Mouse (Mus musculus) midbrain, embryonic 12.5 days (tissue): ENCODE results near the gene Csrp3. TPM values are rescaled to one million over a fixed set of nuclear protein-coding genes. Genes with fewer than 3 reads are reported as not detected.

Experiments
- ATAC-seq: fragments of 200-750 bp; cut with Nextera tagmentation; 2 replicates; pipeline ENCODE4 v1.8.0; 2017; ENCODE audit warnings: low read depth, moderate TSS enrichment, moderate library complexity; ENCODE audit not compliant: low FRiP score
- H3K27ac ChIP-seq: fragments of 300-500 bp; sonication (generic); replicated peaks from 2 replicates; pipeline ENCODE4 v1.5.1; 2016; ENCODE audit warnings: mild to moderate bottlenecking
- H3K27me3 ChIP-seq: fragments of 300-500 bp; sonication (generic); 2 replicates; pipeline ENCODE4 v1.6.1; 2016; ENCODE audit warnings: mild to moderate bottlenecking
- H3K36me3 ChIP-seq: fragments of 300-500 bp; sonication (generic); 2 replicates; pipeline ENCODE4 v1.6.1; 2016
- H3K4me1 ChIP-seq: fragments of 300-500 bp; sonication (generic); 2 replicates; pipeline ENCODE4 v1.6.1; 2016
- H3K4me2 ChIP-seq: fragments of 300-500 bp; sonication (generic); replicated peaks from 2 replicates; pipeline ENCODE4 v1.6.1; 2016; ENCODE audit warnings: mild to moderate bottlenecking, moderate library complexity
- H3K4me3 ChIP-seq: fragments of 300-500 bp; sonication (generic); 2 replicates; pipeline ENCODE4 v1.5.1; 2016; ENCODE audit warnings: mild to moderate bottlenecking
- H3K9ac ChIP-seq: fragments of 300-500 bp; sonication (generic); replicated peaks from 2 replicates; pipeline ENCODE4 v1.6.1; 2016; ENCODE audit warnings: mild to moderate bottlenecking, moderate library complexity
- H3K9me3 ChIP-seq: fragments of 300-500 bp; sonication (generic); 2 replicates; pipeline ENCODE4 v1.6.1; 2016; ENCODE audit warnings: mild to moderate bottlenecking
- WGBS: fragments of 180-500 bp; shearing (Covaris S2); methylation state at CpG from one replicate; pipeline ENCODE4 v1.1.7; 2016; 5-methylcytosine and 5-hydroxymethylcytosine counted together
- polyA plus RNA-seq: library from polyadenylated mRNA; unstranded; fragments of >200 nt; fragmentation: Nextera tagmentation; extraction: Ambion mirVana; gene quantifications from 2 replicates; pipeline ENCODE4 v1.2.1, GENCODE M21; 2016

The Csrp3 gene
- polyA plus RNA-seq, 1 experiment from 2014 or later: 0.56 TPM

GRCm38 (mm10) chr7:48782432-48782831 is 65.4 kb downstream of the Csrp3 start:
- H3K9me3 ChIP-seq: no peaks in the 10 kb centered on the region
- no peak overlapping the region for H3K4me2 ChIP-seq
- H3K9ac ChIP-seq: no peak overlapping the region
- no peak overlapping the region for H3K27ac ChIP-seq
- 85% methylated on average over 4 of the region's 4 CpGs for WGBS
- H3K27me3 ChIP-seq: no peaks in the 10 kb centered on the region
- H3K4me3 ChIP-seq: no peak overlapping the region
- H3K36me3 ChIP-seq: no peaks in the 10 kb centered on the region
- 0 out of 2 replicates have a peak, but pooled peaks cover 3% of the 10 kb centered on the region for H3K4me1 ChIP-seq
- no peak for ATAC-seq

Other genes with a start within 250 kb of the Csrp3 start
- not detected in 2 replicates for gene Mrgprb3, start 204.2 kb downstream of the Csrp3 start, polyA plus RNA-seq
- 31.6 and 35.7 TPM in 2 replicates for gene Zdhhc13, start 59.0 kb downstream of the Csrp3 start, polyA plus RNA-seq
- gene E2f8, start 33.6 kb upstream of the Csrp3 start, polyA plus RNA-seq: 12.8 and 15.5 TPM in 2 replicates
- 23.0 and 24.5 TPM in 2 replicates for gene Nav2, start 60.7 kb upstream of the Csrp3 start, polyA plus RNA-seq